Mouse (Mus musculus) G1E-ER4 (cell line): ENCODE results near the gene Prpf8. TPM values are rescaled to one million over a fixed set of nuclear protein-coding genes. Genes with fewer than 3 reads are reported as not detected.
A peak's percentile ranks its signal among the peaks of the same experiment; 100 is the strongest.

Source experiments
- GATA1 ChIP-seq: IDR thresholded peaks from one replicate; pipeline ENCODE4 v1.8.0; 2012; ENCODE audit warnings: low read length, inconsistent platforms
- polyA plus RNA-seq: library from polyadenylated mRNA; stranded (reverse); fragments of >175 nt; gene quantifications from 2 replicates; pipeline ENCODE4 v1.2.3, GENCODE M21; 2012

The Prpf8 gene
- polyA plus RNA-seq, 1 experiment = 57.7 TPM

- TF ChIP-seq GATA1 = no peak
Observed at GRCm38 (mm10) chr11:75533314-75534015, 46.8 kb downstream of the Prpf8 start.

- no peak for TF ChIP-seq GATA1
Observed at GRCm38 (mm10) chr11:75534286-75535033, 47.8 kb downstream of the Prpf8 start.

DNA sequence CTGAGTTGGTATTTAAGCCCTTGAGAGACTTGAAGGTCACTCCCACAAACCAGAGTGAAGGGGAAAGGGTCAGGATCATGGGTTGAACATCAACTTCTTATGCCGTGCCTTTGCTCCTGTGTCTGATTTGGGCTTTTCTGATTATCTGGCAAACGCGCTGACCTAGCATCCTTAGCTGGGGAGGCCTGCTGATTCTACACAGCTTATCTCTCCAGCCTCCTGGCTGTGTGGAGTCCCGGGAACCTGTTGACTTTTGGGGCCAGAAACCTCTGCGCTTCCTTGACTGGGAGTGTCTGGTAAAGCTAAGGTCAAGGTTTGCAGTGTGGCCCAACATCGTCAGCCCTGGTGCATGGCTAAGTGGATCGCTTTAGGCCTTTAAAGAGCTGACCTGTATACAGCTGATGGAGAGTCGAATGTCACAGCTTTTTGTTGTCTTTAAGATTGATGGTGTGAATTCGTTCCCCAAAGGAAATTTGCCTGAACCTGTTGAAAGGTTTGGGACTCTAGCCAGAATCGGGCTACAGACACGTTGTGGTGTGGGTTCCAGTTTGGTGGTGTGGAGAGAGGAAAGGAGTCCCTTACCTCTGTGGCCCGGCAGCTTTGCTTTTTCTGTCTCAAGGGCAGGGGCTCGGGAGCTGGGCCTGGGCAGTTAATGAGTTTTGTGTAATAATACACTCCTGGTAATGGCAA is 48.6 kb downstream of the Prpf8 start:
- TF ChIP-seq GATA1 = peak; percentile 70

DNA sequence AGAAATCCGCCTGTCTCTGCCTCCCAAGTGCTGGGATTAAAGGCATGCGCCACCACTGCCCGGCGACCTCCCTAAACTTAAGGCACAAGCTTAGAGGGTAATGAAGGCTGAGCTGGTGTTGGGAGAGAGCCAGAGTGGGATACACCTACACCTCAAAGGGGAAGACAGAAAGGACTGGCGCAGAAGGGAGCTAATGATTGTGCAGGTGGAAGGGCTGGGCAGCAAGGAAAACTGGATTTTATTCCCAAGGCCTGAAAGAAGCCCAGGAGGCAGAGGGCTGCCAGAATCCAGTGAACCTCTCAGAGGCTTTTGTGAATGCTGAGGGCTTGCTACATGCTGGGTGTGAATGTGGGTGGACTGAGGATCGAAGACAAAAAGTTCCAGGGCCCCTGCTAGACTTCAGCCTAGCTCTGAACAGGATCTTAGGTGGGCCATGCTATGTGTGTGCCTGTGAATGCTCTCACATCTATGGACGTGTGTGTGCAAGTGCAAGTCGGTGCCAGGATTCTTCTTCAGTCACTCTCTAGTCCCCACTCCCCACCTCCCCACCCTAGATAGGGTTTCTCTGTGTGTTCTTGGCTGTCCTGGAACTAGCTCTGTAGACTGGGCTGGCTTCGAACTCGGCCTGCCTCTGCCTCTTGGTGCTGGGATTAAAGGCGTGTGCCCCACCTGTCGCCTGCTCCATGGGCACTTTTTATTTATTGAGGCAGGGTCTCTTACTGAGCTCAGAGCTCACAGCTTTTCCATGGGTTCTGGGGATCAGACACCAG is 49.8 kb downstream of the Prpf8 start:
- no peak for TF ChIP-seq GATA1

DNA sequence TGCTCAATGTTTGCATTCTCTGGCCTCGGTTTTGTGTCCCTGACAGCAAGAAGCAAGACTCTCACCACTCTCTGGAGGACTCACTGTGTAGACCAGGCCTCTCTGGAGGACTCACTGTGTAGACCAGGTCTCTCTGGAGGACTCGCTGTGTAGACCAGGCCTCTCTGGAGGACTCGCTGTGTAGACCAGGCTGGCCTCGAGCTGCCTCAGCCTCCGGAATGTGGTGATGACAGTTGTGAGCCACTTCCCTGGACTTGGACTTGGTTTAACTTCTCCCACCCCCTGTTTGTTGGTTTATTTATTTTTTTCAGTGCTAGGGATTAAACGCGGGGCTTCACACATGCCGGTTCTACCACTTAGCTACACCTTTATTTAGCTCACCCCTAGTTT is 50.4 kb downstream of the Prpf8 start:
- TF ChIP-seq GATA1 = no peak

DNA sequence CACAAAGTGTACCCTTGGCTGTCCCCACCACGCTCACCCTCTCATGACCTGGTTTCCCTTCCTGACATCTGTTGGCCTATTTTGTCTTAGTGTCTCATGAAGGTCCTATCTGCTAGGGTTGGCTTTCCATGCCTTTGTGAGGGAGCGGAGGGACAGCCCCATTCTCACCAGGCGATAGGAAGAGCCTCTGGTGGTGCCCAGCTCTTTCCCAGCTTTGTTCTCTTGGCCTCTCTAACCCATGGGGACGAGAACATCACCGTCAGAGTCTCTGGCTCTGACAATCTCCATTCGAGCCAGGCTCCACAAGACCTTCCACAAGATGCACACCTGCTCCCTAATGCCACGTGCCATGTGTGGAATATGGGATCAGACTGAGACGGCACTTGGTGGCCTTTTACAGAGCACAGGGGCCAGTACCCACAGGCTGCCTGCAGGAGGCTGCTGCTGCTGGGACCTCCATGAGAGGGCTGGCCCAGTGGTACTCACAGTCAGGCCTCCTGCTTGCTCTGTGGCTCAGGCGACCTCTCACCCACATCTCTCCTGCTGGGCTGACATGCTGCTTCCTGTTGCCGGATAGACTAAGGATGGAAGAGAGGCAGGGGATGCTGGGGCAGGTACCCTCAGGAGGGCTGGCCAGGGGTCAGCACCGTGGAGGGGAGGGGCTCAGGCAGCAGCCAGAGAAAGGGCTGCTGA is 51.0 kb downstream of the Prpf8 start:
- no peak for TF ChIP-seq GATA1

DNA sequence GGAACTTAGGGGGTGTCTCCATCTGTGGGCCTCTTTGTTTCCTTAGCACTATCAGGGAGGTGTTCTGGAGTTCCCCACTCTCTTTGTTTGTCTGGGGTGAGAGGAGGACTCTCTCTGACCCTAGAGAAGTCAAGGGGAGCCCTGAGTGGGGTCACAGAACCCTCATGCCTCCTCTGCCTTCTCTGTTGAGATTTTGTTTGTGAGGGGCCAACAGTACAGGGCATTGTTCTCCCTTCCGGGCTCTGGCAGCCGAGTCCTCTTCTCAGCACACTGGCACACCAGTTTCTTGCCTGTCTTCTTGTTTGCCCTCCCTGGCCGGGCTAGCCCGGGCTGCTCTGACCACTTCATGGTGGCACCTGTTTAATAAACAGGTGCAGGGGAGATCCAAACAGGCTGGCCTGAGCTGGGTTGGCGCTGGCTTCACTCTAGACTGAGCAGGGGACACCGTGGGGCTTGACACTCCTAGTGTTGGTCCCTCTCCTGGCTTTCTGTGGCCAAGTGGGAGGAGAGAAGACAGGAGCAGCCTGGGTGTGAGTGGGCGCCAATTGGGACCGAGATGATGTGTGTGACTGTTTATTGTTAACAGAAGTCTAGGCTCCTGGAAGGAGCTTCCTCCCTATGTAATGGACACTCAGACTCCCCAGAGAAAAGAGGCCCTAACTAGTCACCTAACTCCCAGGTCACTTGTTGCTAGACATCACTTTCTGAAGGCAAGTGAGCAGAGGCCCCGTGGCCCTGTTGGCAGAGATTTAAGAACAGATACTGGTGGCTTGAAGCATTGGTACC is 51.8 kb downstream of the Prpf8 start:
- TF ChIP-seq GATA1 = no peak

DNA sequence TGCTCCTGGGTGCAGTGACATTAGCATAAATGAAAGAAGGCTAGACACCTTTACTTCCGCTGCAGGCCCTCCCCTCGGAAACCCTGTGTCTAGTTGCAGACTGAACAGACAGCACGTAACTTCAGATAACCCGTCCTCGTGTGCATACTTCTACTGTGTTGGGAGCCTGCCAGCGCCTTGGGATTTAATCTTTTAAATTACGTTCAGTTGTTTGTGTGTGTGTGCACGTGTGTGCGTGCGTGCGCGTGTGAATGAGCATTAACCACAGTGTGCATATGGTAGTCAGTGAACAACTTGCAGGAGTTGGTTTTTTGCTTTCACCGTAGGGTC is 52.3 kb downstream of the Prpf8 start:
- no peak for TF ChIP-seq GATA1

DNA sequence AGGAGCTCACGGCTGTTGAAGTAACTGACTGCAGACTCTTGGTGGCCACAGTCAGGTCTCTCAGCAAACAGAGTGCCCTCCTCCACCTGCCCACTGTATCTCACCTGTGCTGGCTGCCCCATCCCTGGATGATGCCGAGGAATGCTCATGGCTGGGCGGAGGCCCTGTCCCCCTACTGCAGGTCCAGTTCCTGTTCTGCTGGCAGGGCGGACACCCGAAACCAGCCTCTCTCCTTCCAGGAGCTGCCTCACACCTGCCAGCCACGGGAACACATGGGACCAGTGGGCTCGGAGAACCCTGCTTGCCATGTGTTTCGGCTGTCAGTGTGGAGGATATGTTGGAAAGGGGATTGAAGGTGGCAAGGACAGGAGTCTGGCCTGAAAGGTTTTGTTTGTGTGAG is 53.6 kb downstream of the Prpf8 start:
- no peak for TF ChIP-seq GATA1

GRCm38 (mm10) chr11:75540710-75541581 is 54.3 kb downstream of the Prpf8 start:
- TF ChIP-seq GATA1 = no peak

GRCm38 (mm10) chr11:75544713-75545112 is 58.1 kb downstream of the Prpf8 start:
- no peak for TF ChIP-seq GATA1

GRCm38 (mm10) chr11:75546057-75546456 is 59.4 kb downstream of the Prpf8 start:
- TF ChIP-seq GATA1 = no peak

DNA sequence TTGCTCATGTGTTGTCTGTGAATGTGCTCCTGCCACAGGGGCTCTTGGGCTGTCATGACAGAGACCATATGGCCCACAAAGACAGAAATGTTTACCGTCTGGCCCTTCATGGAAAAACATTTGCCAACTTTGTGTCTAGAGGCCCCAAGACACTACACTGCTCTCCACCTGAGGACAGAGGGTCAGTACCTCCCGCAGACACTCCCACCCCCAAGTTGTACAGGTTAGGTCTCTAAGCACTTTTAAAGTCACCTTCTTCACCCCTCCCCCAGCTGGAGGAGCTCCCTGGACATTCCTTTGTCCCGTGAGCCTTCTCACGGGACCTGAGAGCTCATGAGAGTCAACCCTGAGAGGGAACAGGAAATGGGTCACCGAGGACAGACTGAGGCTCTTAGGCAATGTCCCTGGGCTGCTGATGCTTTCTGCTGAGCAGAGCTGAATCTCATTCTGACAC is 63.1 kb downstream of the Prpf8 start:
- no peak for TF ChIP-seq GATA1

GRCm38 (mm10) chr11:75550200-75550946 is 63.8 kb downstream of the Prpf8 start:
- TF ChIP-seq GATA1 = no peak
